Mouse (Mus musculus) ES-CJ7 (cell line): ENCODE measurements around the gene Smim27.
"Not testable (repeated sequence)": the region's sequence is repeated elsewhere in the genome, so short reads cannot be mapped to it uniquely, and the experiment has no call there.

Experiments
- DNase-seq: peaks from one replicate; pipeline ENCODE4 v3.0.0; 2011; ENCODE audit warnings: low read depth, low spot score

Smim27 gene

GRCm38 (mm10) chr4:40254385-40255103 lies 14.8 kb upstream of the Smim27 start:
- DNase-seq = no peak

- no peak for DNase-seq
Measured at GRCm38 (mm10) chr4:40264321-40264720, 5.1 kb upstream of the Smim27 start.

- peak; percentile 35 for DNase-seq
Measured at GRCm38 (mm10) chr4:40267681-40268080, 1.7 kb upstream of the Smim27 start.

GRCm38 (mm10) chr4:40268204-40268813 lies 1.1 kb upstream of the Smim27 start:
- peak; percentile 96 for DNase-seq

- no peak for DNase-seq
Measured at GRCm38 (mm10) chr4:40268835-40269234, 544 bp upstream of the Smim27 start.

GRCm38 (mm10) chr4:40278880-40279275 lies 9.5 kb downstream of the Smim27 start:
- DNase-seq = no peak

- peak; percentile 97 for DNase-seq
Measured at GRCm38 (mm10) chr4:40279276-40279900, 10.0 kb downstream of the Smim27 start, which contains the start of gene Ndufb6. Gene Ndufb6, minus strand, starts transcription at chr4:40279421.

- DNase-seq = peak; percentile 76
Measured at GRCm38 (mm10) chr4:40285582-40285981, 16.2 kb downstream of the Smim27 start.

GRCm38 (mm10) chr4:40287415-40287814 lies 18.0 kb downstream of the Smim27 start:
- DNase-seq = no peak

GRCm38 (mm10) chr4:40289046-40289445 lies 19.7 kb downstream of the Smim27 start:
- no peak for DNase-seq

- not testable (repeated sequence) for DNase-seq
Measured at GRCm38 (mm10) chr4:40291511-40291910, 22.1 kb downstream of the Smim27 start.

GRCm38 (mm10) chr4:40299169-40299568 lies 29.8 kb downstream of the Smim27 start:
- no peak for DNase-seq

- peak; percentile 85 for DNase-seq
Measured at GRCm38 (mm10) chr4:40301076-40301789, 31.9 kb downstream of the Smim27 start.

GRCm38 (mm10) chr4:40302445-40303125 lies 33.2 kb downstream of the Smim27 start:
- DNase-seq = no peak

- no peak for DNase-seq
Measured at GRCm38 (mm10) chr4:40309682-40310081, 40.3 kb downstream of the Smim27 start.

- DNase-seq = no peak
Measured at GRCm38 (mm10) chr4:40310796-40311383, 41.5 kb downstream of the Smim27 start.

GRCm38 (mm10) chr4:40312213-40312612 lies 42.8 kb downstream of the Smim27 start:
- no peak for DNase-seq

GRCm38 (mm10) chr4:40313026-40313425 lies 43.6 kb downstream of the Smim27 start:
- no peak for DNase-seq

- DNase-seq = no peak
Measured at GRCm38 (mm10) chr4:40317404-40317803, 48.0 kb downstream of the Smim27 start.
